ENCODE assay signal across 10 mouse cellular contexts in genomic region chr19:24475281-24475680, GRCm38 (mm10). TPM values are rescaled to one million over a fixed set of nuclear protein-coding genes. Genes with fewer than 3 reads are reported as not detected.
DNase-seq lines count a peak whose midpoint lies in the region; ATAC-seq lines count a peak whose summit lies in the region.
"Had no signal": no experiment of that assay in that cellular context is flagged by ENCODE, and none has a peak within 500 bp of the region (broad histone marks: within the 10 kb centered on the region; RNA-seq: fewer than 3 reads in every experiment).

No protein-coding gene starts in this region.

- H3K36me3 ChIP-seq in heart, embryonic 16.5 days (ENCODE audit: control insufficient read depth, insufficient read depth): 0 out of 2 replicates have a peak, but pooled peaks cover 5% of the 10 kb centered on the region
- 0 out of 2 replicates have a peak, but pooled peaks cover 2% of the 10 kb centered on the region for H3K36me3 ChIP-seq in midbrain, embryonic 13.5 days
- H3K36me3 ChIP-seq in midbrain, embryonic 11.5 days (ENCODE audit: control insufficient read depth, insufficient read depth, low read length): no peaks in the 10 kb centered on the region
- H3K36me3 ChIP-seq in neural tube, embryonic 14.5 days (ENCODE audit: control insufficient read depth, insufficient read depth, low read length): no peaks in the 10 kb centered on the region

- H3K4me2 ChIP-seq in heart, embryonic 16.5 days (ENCODE audit: low read depth, low read length): peak overlapping the region; percentile 56
- H3K4me2 ChIP-seq in midbrain, embryonic 13.5 days (replicated peaks): peak overlapping the region; percentile 19
- H3K4me2 ChIP-seq in midbrain, embryonic 11.5 days: no peak overlapping the region
- H3K4me2 ChIP-seq in neural tube, embryonic 14.5 days (ENCODE audit: low read depth, low read length): peak overlapping the region; percentile 16; the same call in 1 of the 2 replicates

- WGBS in heart, embryonic 16.5 days: 39% methylated on average over 6 of the region's 6 CpGs
- WGBS in midbrain, embryonic 13.5 days: 77% methylated on average over 6 of the region's 6 CpGs
- 86% methylated on average over 6 of the region's 6 CpGs for WGBS in midbrain, embryonic 11.5 days
- 81% methylated on average over 6 of the region's 6 CpGs for WGBS in neural tube, embryonic 14.5 days

- ATAC-seq in cerebellum, adult (ENCODE audit: insufficient number of reproducible peaks, low FRiP score, low TSS enrichment): no peak
- ATAC-seq in heart, embryonic 16.5 days (replicated peaks; ENCODE audit: extremely low read depth, insufficient read depth, low FRiP score): no peak
- no peak for ATAC-seq in midbrain, embryonic 13.5 days
- no peak for ATAC-seq in midbrain, embryonic 11.5 days (ENCODE audit: low FRiP score)
- no peak for ATAC-seq in neural tube, embryonic 14.5 days (ENCODE audit: low read depth)

- H3K4me1 ChIP-seq in heart, embryonic 16.5 days (ENCODE audit: control insufficient read depth, insufficient read depth, low read length): peaks cover 13% of the 10 kb centered on the region
- H3K4me1 ChIP-seq in midbrain, embryonic 13.5 days (replicated peaks): peaks cover 30% of the 10 kb centered on the region
- H3K4me1 ChIP-seq in midbrain, embryonic 11.5 days (ENCODE audit: control insufficient read depth, insufficient read depth, low read length): peaks cover 4% of the 10 kb centered on the region; the same call in 1 of the 2 replicates
- H3K4me1 ChIP-seq in neural tube, embryonic 14.5 days (ENCODE audit: control insufficient read depth, insufficient read depth, low read length): peaks cover 17% of the 10 kb centered on the region

- no peaks in the 10 kb centered on the region for H3K27me3 ChIP-seq in heart, embryonic 16.5 days (ENCODE audit: control insufficient read depth, insufficient read depth, low read length)
- no peaks in the 10 kb centered on the region for H3K27me3 ChIP-seq in midbrain, embryonic 13.5 days
- H3K27me3 ChIP-seq in midbrain, embryonic 11.5 days (ENCODE audit: control insufficient read depth, insufficient read depth, low read length): no peaks in the 10 kb centered on the region
- no peaks in the 10 kb centered on the region for H3K27me3 ChIP-seq in neural tube, embryonic 14.5 days (ENCODE audit: control insufficient read depth, insufficient read depth, low read length)

- H3K4me3 ChIP-seq in heart, embryonic 16.5 days (ENCODE audit: low read length): peak overlapping the region; percentile 22
- no peak overlapping the region for H3K4me3 ChIP-seq in midbrain, embryonic 13.5 days (replicated peaks)
- H3K4me3 ChIP-seq in midbrain, embryonic 11.5 days (ENCODE audit: low read depth, low read length): no peak overlapping the region
- no peak overlapping the region for H3K4me3 ChIP-seq in neural tube, embryonic 14.5 days (ENCODE audit: low read depth, low read length)

- peak overlapping the region; percentile 52 for H3K9ac ChIP-seq in heart, embryonic 16.5 days (ENCODE audit: low read length)
- H3K9ac ChIP-seq in midbrain, embryonic 13.5 days (replicated peaks): no peak overlapping the region
- H3K9ac ChIP-seq in midbrain, embryonic 11.5 days (ENCODE audit: low read length): no peak overlapping the region
- no peak overlapping the region for H3K9ac ChIP-seq in neural tube, embryonic 14.5 days (replicated peaks; ENCODE audit: low read depth, low read length)

- intact Hi-C loops in heart, postnatal 10 days (cut with DNase I): loop anchor here (5.0 kb wide), 1 partner anchor 173 kb away; no protein-coding TSS in a partner anchor

- no peaks in the 10 kb centered on the region for H3K9me3 ChIP-seq in heart, embryonic 16.5 days (replicated peaks; ENCODE audit: control insufficient read depth, low read length)
- H3K9me3 ChIP-seq in midbrain, embryonic 13.5 days: no peaks in the 10 kb centered on the region
- H3K9me3 ChIP-seq in midbrain, embryonic 11.5 days (ENCODE audit: control insufficient read depth, low read length): no peaks in the 10 kb centered on the region
- H3K9me3 ChIP-seq in neural tube, embryonic 14.5 days (ENCODE audit: control insufficient read depth, low read length): no peaks in the 10 kb centered on the region

- no peak overlapping the region; the same call in 1 of the 2 replicates for H3K27ac ChIP-seq in heart, embryonic 16.5 days (ENCODE audit: low read length)
- no peak overlapping the region for H3K27ac ChIP-seq in midbrain, embryonic 13.5 days
- H3K27ac ChIP-seq in midbrain, embryonic 11.5 days (ENCODE audit: low read depth, low read length): no peak overlapping the region
- H3K27ac ChIP-seq in neural tube, embryonic 14.5 days (ENCODE audit: low read depth, low read length): no peak overlapping the region
- H3K27ac ChIP-seq: kidney, postnatal 0 days had no signal

- DNase-seq in cerebellum, adult 9-10 months: peak; percentile 60
- no peak for DNase-seq in heart, postnatal 10 days
- DNase-seq in midbrain, embryonic 11.5 days (ENCODE audit: low spot score, missing footprints): no peak
- DNase-seq in right cerebral cortex, adult 18-20 months: no peak
- DNase-seq: adrenal gland, postnatal 25 days had no signal

RNA-seq across cellular contexts. Expression of gene Fam122a, which starts 1.9 kb away (rescaled TPM):
- 40.2 and 43.4 TPM in 2 replicates for polyA plus RNA-seq in heart, embryonic 16.5 days (2015; fragmentation: Nextera tagmentation; extraction: Ambion mirVana)
- total RNA-seq in heart, postnatal 10 days (2021): 10 to 100 TPM; 27.3 to 28.3 TPM
- 52.7 and 54.5 TPM in 2 replicates for polyA plus RNA-seq in midbrain, embryonic 13.5 days (2015; fragmentation: Nextera tagmentation; extraction: Ambion mirVana)
- 48.3 and 50.6 TPM in 2 replicates for polyA plus RNA-seq in midbrain, embryonic 11.5 days (2014; fragmentation: Nextera tagmentation; extraction: Ambion mirVana)
- polyA plus RNA-seq in neural tube, embryonic 14.5 days (2014; fragmentation: Nextera tagmentation; extraction: Ambion mirVana): 58.9 and 62.5 TPM in 2 replicates
